Mouse (Mus musculus) midbrain, embryonic 15.5 days (tissue): Measurements from ENCODE around the gene Asic4. TPM values are rescaled to one million over a fixed set of nuclear protein-coding genes. Genes with fewer than 3 reads are reported as not detected.
A peak's percentile ranks its signal among the peaks of the same experiment; 100 is the strongest.

Source experiments
- ATAC-seq: fragments of 200-750 bp; cut with Nextera tagmentation; replicated peaks from 2 replicates; pipeline ENCODE4 v1.8.0; 2017; ENCODE audit warnings: moderate TSS enrichment
- H3K27ac ChIP-seq: fragments of 300-500 bp; sonication (generic); 2 replicates; pipeline ENCODE4 v1.5.1; 2015; ENCODE audit warnings: mild to moderate bottlenecking, inconsistent platforms
- H3K27me3 ChIP-seq: fragments of 300-500 bp; sonication (generic); replicated peaks from 2 replicates; pipeline ENCODE4 v1.6.1; 2015; ENCODE audit warnings: inconsistent platforms
- H3K36me3 ChIP-seq: fragments of 300-500 bp; sonication (generic); replicated peaks from 2 replicates; pipeline ENCODE4 v1.6.1; 2015; ENCODE audit warnings: inconsistent platforms
- H3K4me1 ChIP-seq: fragments of 300-500 bp; sonication (generic); 2 replicates; pipeline ENCODE4 v1.6.1; 2015; ENCODE audit warnings: inconsistent platforms
- H3K4me2 ChIP-seq: fragments of 300-500 bp; sonication (generic); 2 replicates; pipeline ENCODE4 v1.6.1; 2015; ENCODE audit warnings: inconsistent platforms, mild to moderate bottlenecking, moderate library complexity
- H3K4me3 ChIP-seq: fragments of 300-500 bp; sonication (generic); 2 replicates; pipeline ENCODE4 v1.5.1; 2015; ENCODE audit warnings: mild to moderate bottlenecking, inconsistent platforms
- H3K9ac ChIP-seq: fragments of 300-500 bp; sonication (generic); 2 replicates; pipeline ENCODE4 v1.6.1; 2015; ENCODE audit warnings: mild to moderate bottlenecking, inconsistent platforms
- H3K9me3 ChIP-seq: fragments of 300-500 bp; sonication (generic); 2 replicates; pipeline ENCODE4 v1.6.1; 2016; ENCODE audit warnings: inconsistent platforms
- WGBS: fragments of 180-500 bp; shearing (Covaris S2); methylation state at CpG from one replicate; pipeline ENCODE4 v1.1.7; 2015; ENCODE audit warnings: mixed read lengths; 5-methylcytosine and 5-hydroxymethylcytosine counted together
- polyA plus RNA-seq: library from polyadenylated mRNA; unstranded; fragments of >200 nt; fragmentation: Nextera tagmentation; extraction: Ambion mirVana; gene quantifications from 2 replicates; pipeline ENCODE4 v1.2.1, GENCODE M21; 2015

Asic4 gene
- polyA plus RNA-seq, 1 experiment from 2014 or later, result 73.2 TPM

GRCm38 (mm10) chr1:75511437-75512210, 61.4 kb downstream of the Asic4 start:
- Histone ChIP-seq H3K4me3 (no peak overlapping the region), H3K27ac (no peak overlapping the region), H3K9me3 (no peaks in the 10 kb centered on the region), H3K4me1 (peaks cover 6% of the 10 kb centered on the region), H3K36me3 (no peaks in the 10 kb centered on the region), H3K9ac (no peak overlapping the region), H3K27me3 (peaks cover 5% of the 10 kb centered on the region; the same call in 1 of the 2 replicates), H3K4me2 (no peak overlapping the region)
- no peak for ATAC-seq
- WGBS, result 56% methylated on average over 4 of the region's 4 CpGs

GRCm38 (mm10) chr1:75512550-75512949, 62.3 kb downstream of the Asic4 start:
- H3K9me3 ChIP-seq, result no peaks in the 10 kb centered on the region
- no peak overlapping the region for H3K4me2 ChIP-seq
- no peaks in the 10 kb centered on the region for H3K4me1 ChIP-seq
- no peak overlapping the region for H3K4me3 ChIP-seq
- no peak overlapping the region for H3K27ac ChIP-seq
- H3K27me3 ChIP-seq, result peaks cover 5% of the 10 kb centered on the region; the same call in 1 of the 2 replicates
- no peak overlapping the region for H3K9ac ChIP-seq
- no peaks in the 10 kb centered on the region for H3K36me3 ChIP-seq
- 92% methylated on average over 3 of the region's 3 CpGs for WGBS
- no peak for ATAC-seq

- Histone ChIP-seq H3K4me2 (no peak overlapping the region), H3K27ac (no peak overlapping the region), H3K4me1 (0 out of 2 replicates have a peak, but pooled peaks cover 4% of the 10 kb centered on the region), H3K36me3 (no peaks in the 10 kb centered on the region), H3K9me3 (no peaks in the 10 kb centered on the region), H3K9ac (no peak overlapping the region), H3K27me3 (no peaks in the 10 kb centered on the region), H3K4me3 (no peak overlapping the region)
- ATAC-seq, result no peak
- WGBS, result 83% methylated on average over 15 of the region's 15 CpGs
Observed at GRCm38 (mm10) chr1:75516703-75517380, 66.6 kb downstream of the Asic4 start.

GRCm38 (mm10) chr1:75517984-75518383, 67.7 kb downstream of the Asic4 start:
- no peak overlapping the region for H3K9ac ChIP-seq
- no peaks in the 10 kb centered on the region for H3K9me3 ChIP-seq
- H3K36me3 ChIP-seq, result no peaks in the 10 kb centered on the region
- H3K4me3 ChIP-seq, result no peak overlapping the region
- no peak for ATAC-seq
- no peak overlapping the region for H3K27ac ChIP-seq
- WGBS, result 50% methylated on average over 4 of the region's 4 CpGs
- peaks cover 13% of the 10 kb centered on the region for H3K4me1 ChIP-seq
- no peak overlapping the region for H3K4me2 ChIP-seq
- H3K27me3 ChIP-seq, result no peaks in the 10 kb centered on the region

GRCm38 (mm10) chr1:75518427-75518826, 68.2 kb downstream of the Asic4 start:
- no peak overlapping the region for H3K9ac ChIP-seq
- H3K4me1 ChIP-seq, result peaks cover 13% of the 10 kb centered on the region
- WGBS, result 98% methylated on average over 4 of the region's 4 CpGs

GRCm38 (mm10) chr1:75519576-75519975, 69.3 kb downstream of the Asic4 start:
- no peaks in the 10 kb centered on the region for H3K9me3 ChIP-seq
- peaks cover 13% of the 10 kb centered on the region for H3K4me1 ChIP-seq
- H3K27ac ChIP-seq, result no peak overlapping the region
- no peak overlapping the region for H3K4me2 ChIP-seq
- no peaks in the 10 kb centered on the region for H3K27me3 ChIP-seq
- no peaks in the 10 kb centered on the region for H3K36me3 ChIP-seq
- no peak overlapping the region for H3K9ac ChIP-seq
- WGBS, result 77% methylated on average over 5 of the region's 5 CpGs
- H3K4me3 ChIP-seq, result no peak overlapping the region
- no peak for ATAC-seq

More at GRCm38 (mm10) chr1:75518427-75518826, 68.2 kb downstream of the Asic4 start:
- no peak overlapping the region for H3K4me3 ChIP-seq
- no peaks in the 10 kb centered on the region for H3K36me3 ChIP-seq
- no peak overlapping the region for H3K27ac ChIP-seq
- no peaks in the 10 kb centered on the region for H3K27me3 ChIP-seq
- ATAC-seq, result no peak
- no peak overlapping the region for H3K4me2 ChIP-seq
- H3K9me3 ChIP-seq, result no peaks in the 10 kb centered on the region

GRCm38 (mm10) chr1:75521321-75522031, 71.2 kb downstream of the Asic4 start, which contains the start of gene Stk11ip:
Gene Stk11ip, plus strand, starts transcription at chr1:75521529.
- Histone ChIP-seq H3K4me1 (peaks cover 13% of the 10 kb centered on the region), H3K4me2 (peak within 1 kb of the TSS; percentile 77), H3K36me3 (0 out of 2 replicates have a peak, but pooled peaks cover 4% of the 10 kb centered on the region), H3K9ac (peak within 1 kb of the TSS; percentile 51), H3K4me3 (peak within 1 kb of the TSS; percentile 83), H3K27me3 (no peaks in the 10 kb centered on the region), H3K27ac (peak within 1 kb of the TSS; percentile 89), H3K9me3 (no peaks in the 10 kb centered on the region)
- under 1% methylated on average over 46 of the region's 46 CpGs for WGBS
- ATAC-seq, result peak; percentile 97

Other genes starting within 250 kb of the Asic4 start
- gene Glb1l, start 239.6 kb upstream of the Asic4 start, polyA plus RNA-seq, result 21.8 and 24.0 TPM in 2 replicates
- gene Stk16, start 239.6 kb upstream of the Asic4 start, polyA plus RNA-seq, result 156 and 169 TPM in 2 replicates
- gene Tuba4a, start 230.6 kb upstream of the Asic4 start, polyA plus RNA-seq, result 7.9 and 12.7 TPM in 2 replicates
- not detected in 2 replicates for gene A630095N17Rik, start 218.3 kb upstream of the Asic4 start, polyA plus RNA-seq
- gene Dnajb2, start 214.0 kb upstream of the Asic4 start, polyA plus RNA-seq, result 72.9 and 82.1 TPM in 2 replicates
- gene Ptprn, start 185.9 kb upstream of the Asic4 start, polyA plus RNA-seq, result 24.2 and 26.6 TPM in 2 replicates
- 167 and 169 TPM in 2 replicates for gene Resp18, start 172.0 kb upstream of the Asic4 start, polyA plus RNA-seq
- gene Dnpep, start 132.4 kb upstream of the Asic4 start, polyA plus RNA-seq, result 152 and 162 TPM in 2 replicates
- gene Des, start 90.1 kb upstream of the Asic4 start, polyA plus RNA-seq, result 1.5 and 2.0 TPM in 2 replicates
- gene Speg, start 75.1 kb upstream of the Asic4 start, polyA plus RNA-seq, result 20.8 and 21.3 TPM in 2 replicates
- 86.1 and 98.7 TPM in 2 replicates for gene Gmppa, start 14.5 kb upstream of the Asic4 start, polyA plus RNA-seq
- 42.3 and 45.8 TPM in 2 replicates for gene Chpf, start 28.9 kb downstream of the Asic4 start, polyA plus RNA-seq
- gene Tmem198, start 29.1 kb downstream of the Asic4 start, polyA plus RNA-seq, result 59.2 and 60.0 TPM in 2 replicates
- gene Obsl1, start 56.0 kb downstream of the Asic4 start, polyA plus RNA-seq, result 29.3 and 31.9 TPM in 2 replicates
- gene Inha, start 56.6 kb downstream of the Asic4 start, polyA plus RNA-seq, result 24.3 and 24.5 TPM in 2 replicates
- gene Stk11ip, start 71.1 kb downstream of the Asic4 start, polyA plus RNA-seq, result 25.7 and 27.7 TPM in 2 replicates
- gene Slc4a3, start 95.8 kb downstream of the Asic4 start, polyA plus RNA-seq, result 68.8 and 79.6 TPM in 2 replicates